Mouse (Mus musculus): ENCODE results near the gene Prdm1.

DNA sequence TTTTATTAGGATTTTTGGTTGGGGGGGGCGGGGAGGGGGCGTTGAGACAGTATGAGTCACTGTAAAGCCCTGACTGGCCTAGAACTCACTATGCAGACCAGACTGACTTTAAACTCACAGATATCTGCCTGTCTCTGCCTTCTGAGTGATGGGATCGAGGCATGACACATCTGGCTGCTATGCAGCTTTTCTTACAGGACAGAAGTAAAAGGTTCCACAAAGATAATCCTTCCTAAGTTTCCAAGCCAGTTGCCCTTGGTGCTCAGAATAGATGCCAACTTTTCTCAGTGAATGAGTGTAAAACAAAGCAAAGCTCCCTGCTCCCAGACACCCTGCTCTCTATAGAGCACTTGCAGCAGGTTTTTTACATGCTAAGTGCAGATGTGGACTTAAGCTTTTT, 112.7 kb downstream of the Prdm1 start:
- TF ChIP-seq CTCF (IDR thresholded peaks at IDR 0.05; ENCODE audit: insufficient read depth, low read depth, low read length) = no peak
- no peak for TF ChIP-seq POLR2A (IDR thresholded peaks at IDR 0.05; ENCODE audit: insufficient read depth, low read depth, low read length)

Measured in olfactory bulb, adult 2 months (tissue).